Mouse (Mus musculus) layer of hippocampus, postnatal 10 days (tissue): Measurements from ENCODE around the gene Glud1. TPM values are rescaled to one million over a fixed set of nuclear protein-coding genes. Genes with fewer than 3 reads are reported as not detected.
A peak's percentile ranks its signal among the peaks of the same experiment; 100 is the strongest.

Experiments
- DNase-seq, 2 experiments: peaks; one replicate each; pipeline ENCODE4 v3.0.0; 2021; ENCODE audit warnings: low spot score in 2 of 2
- long read RNA-seq: library from polyadenylated mRNA; stranded (forward); transcript quantifications from one replicate; pipeline ENCODE4 v2.0.0, GENCODE M21; 2023
- total RNA-seq, 2 experiments: library from RNA; stranded (reverse); gene quantifications; 2 replicates each; pipeline ENCODE4 v1.2.3; 2021

Gene Glud1
- 100 to 1,000 TPM; 408 to 469 TPM for total RNA-seq
- long read RNA-seq, transcript Glud1-201 (13 exons, 3,390 nt) = major isoform, 133 of 164 reads
- long read RNA-seq, partial matches to known transcripts = 30 of 164 reads
- long read RNA-seq, other reads (novel, unspliced or antisense) = 1 of 164 reads

GRCm38 (mm10) chr14:34310234-34310965 is at the start of gene Glud1, which contains the start of gene Shld2:
Gene Glud1 (plus strand): TSS chr14:34310727.
Gene Shld2 (minus strand): TSS chr14:34310493.
- peak; percentile 89 to 95 for DNase-seq

GRCm38 (mm10) chr14:34268046-34268445 is 42.5 kb upstream of the Glud1 start:
- no peak for DNase-seq

GRCm38 (mm10) chr14:34273280-34273679 is 37.2 kb upstream of the Glud1 start:
- DNase-seq = no peak

- DNase-seq = no peak
Observed at GRCm38 (mm10) chr14:34274141-34274540, 36.4 kb upstream of the Glud1 start.

- no peak for DNase-seq
Observed at GRCm38 (mm10) chr14:34275225-34275624, 35.3 kb upstream of the Glud1 start.

GRCm38 (mm10) chr14:34279726-34280125 is 30.8 kb upstream of the Glud1 start:
- no peak for DNase-seq

- no peak for DNase-seq
Observed at GRCm38 (mm10) chr14:34280798-34281197, 29.7 kb upstream of the Glud1 start.

GRCm38 (mm10) chr14:34281736-34282269 is 28.7 kb upstream of the Glud1 start:
- DNase-seq = no peak

- no peak for DNase-seq
Observed at GRCm38 (mm10) chr14:34288396-34288795, 22.1 kb upstream of the Glud1 start.

GRCm38 (mm10) chr14:34289259-34290015 is 21.1 kb upstream of the Glud1 start:
- DNase-seq = no peak

- no peak for DNase-seq
Observed at GRCm38 (mm10) chr14:34290229-34290628, 20.3 kb upstream of the Glud1 start.

- no peak for DNase-seq
Observed at GRCm38 (mm10) chr14:34293641-34294040, 16.9 kb upstream of the Glud1 start.

- DNase-seq = no peak
Observed at GRCm38 (mm10) chr14:34296350-34296749, 14.2 kb upstream of the Glud1 start.

- no peak for DNase-seq
Observed at GRCm38 (mm10) chr14:34297038-34297437, 13.5 kb upstream of the Glud1 start.

- DNase-seq = no peak
Observed at GRCm38 (mm10) chr14:34297634-34298033, 12.9 kb upstream of the Glud1 start.

- DNase-seq = no peak
Observed at GRCm38 (mm10) chr14:34298871-34299700, 11.4 kb upstream of the Glud1 start.

GRCm38 (mm10) chr14:34302681-34303242 is 7.8 kb upstream of the Glud1 start:
- DNase-seq = no peak

- no peak for DNase-seq
Observed at GRCm38 (mm10) chr14:34303265-34303680, 7.3 kb upstream of the Glud1 start.

- no peak for DNase-seq
Observed at GRCm38 (mm10) chr14:34309266-34309665, 1.3 kb upstream of the Glud1 start.

- DNase-seq = no peak
Observed at GRCm38 (mm10) chr14:34309907-34310233, 657 bp upstream of the Glud1 start.
